Mouse (Mus musculus) MEL (cell line): ENCODE measurements around the gene Smg5.
"Not testable (repeated sequence)": the region's sequence is repeated elsewhere in the genome, so short reads cannot be mapped to it uniquely, and the experiment has no call there.

Experiments
- CTCF ChIP-seq, 3 experiments: IDR thresholded peaks in 2 of 3; conservative IDR thresholded peaks in 1 of 3; 2 replicates each; pipeline ENCODE4 v1.5.1; 2011 to 2012; ENCODE audit warnings: low read length in 3 of 3, low read depth in 2 of 3, mild to moderate bottlenecking in 2 of 3, improper control_type of control experiment in 1 of 3, inconsistent platforms in 1 of 3, mixed read lengths in 1 of 3, moderate library complexity in 1 of 3; ENCODE audit not compliant: control insufficient read depth in 1 of 3, insufficient read depth in 1 of 3, poor library complexity in 1 of 3, severe bottlenecking in 1 of 3
- HCFC1 ChIP-seq: IDR thresholded peaks from 2 replicates; pipeline ENCODE4 v1.6.1; 2012; ENCODE audit warnings: low read depth, mild to moderate bottlenecking, inconsistent platforms, low read length, improper control_type of control experiment, moderate library complexity
- MYC ChIP-seq: IDR thresholded peaks from 2 replicates; pipeline ENCODE4 v1.6.1; 2011; ENCODE audit warnings: low read depth, mild to moderate bottlenecking, low read length, improper control_type of control experiment, moderate library complexity
- POLR2A ChIP-seq, 2 experiments: IDR thresholded peaks; 2 replicates each; pipeline ENCODE4 v1.6.1; 2011 to 2012; ENCODE audit warnings: low read length in 2 of 2, mild to moderate bottlenecking in 2 of 2, control low read depth in 1 of 2, improper control_type of control experiment in 1 of 2, low read depth in 1 of 2, moderate library complexity in 1 of 2; ENCODE audit not compliant: control insufficient read depth in 1 of 2, insufficient read depth in 1 of 2, poor library complexity in 1 of 2
- TAL1 ChIP-seq: IDR thresholded peaks from 2 replicates; pipeline ENCODE4 v1.6.1; 2012; ENCODE audit warnings: mild to moderate bottlenecking, inconsistent platforms, low read length, moderate library complexity, mixed read lengths
- UBTF ChIP-seq: IDR thresholded peaks from 2 replicates; pipeline ENCODE4 v1.6.1; 2012; ENCODE audit warnings: low read depth, mild to moderate bottlenecking, inconsistent platforms, low read length, improper control_type of control experiment, moderate library complexity, borderline replicate concordance; ENCODE audit not compliant: insufficient read depth
- USF1 ChIP-seq: IDR thresholded peaks from 2 replicates; pipeline ENCODE4 v1.6.1; 2014; ENCODE audit warnings: low read depth, mild to moderate bottlenecking, inconsistent platforms, low read length, improper control_type of control experiment, moderate library complexity
- ZC3H11A ChIP-seq: IDR thresholded peaks from 2 replicates; pipeline ENCODE4 v1.6.1; 2012; ENCODE audit warnings: low read depth, mild to moderate bottlenecking, inconsistent platforms, low read length, improper control_type of control experiment
- ZKSCAN1 ChIP-seq: IDR thresholded peaks from 2 replicates; pipeline ENCODE4 v1.6.1; 2012; ENCODE audit warnings: low read depth, mild to moderate bottlenecking, inconsistent platforms, low read length, improper control_type of control experiment, moderate library complexity

GRCm38 (mm10) chr3:88366830-88367428 is 30.9 kb downstream of the Smg5 start:
- TF ChIP-seq ZC3H11A; UBTF; USF1; ZKSCAN1; POLR2A (IDR thresholded peaks at IDR 0.05; ENCODE audit: control insufficient read depth in 1 of 2, insufficient read depth in 1 of 2, low read depth in 1 of 2, low read length in 2 of 2, poor library complexity in 1 of 2); TAL1; CTCF (IDR thresholded peaks at IDR 0.05 in 2 of 3, conservative IDR thresholded peaks at IDR 0.05 in 1 of 3; ENCODE audit: control insufficient read depth in 1 of 3, insufficient read depth in 1 of 3, low read depth in 2 of 3, low read length in 3 of 3, poor library complexity in 1 of 3, severe bottlenecking in 1 of 3); MYC; HCFC1: not testable (repeated sequence)
